Mouse (Mus musculus) stomach, postnatal 0 days (tissue): Measurements from ENCODE around the gene Brwd1.

Experiments used
- CTCF ChIP-seq: IDR thresholded peaks from 2 replicates; pipeline ENCODE4 v1.5.1; 2016; ENCODE audit warnings: antibody characterized with exemption, low read depth, mild to moderate bottlenecking, moderate library complexity
- EP300 ChIP-seq: optimal IDR thresholded peaks from 2 replicates; pipeline ENCODE3; 2016; ENCODE audit warnings: antibody characterized with exemption

- no peak for TF ChIP-seq CTCF
- TF ChIP-seq EP300: no peak
These were observed 14.0 kb downstream of the Brwd1 start for GRCm38 (mm10) chr16:96068364-96068763.
